Mouse (Mus musculus): Measurements from ENCODE around the gene Coro6. TPM values are rescaled to one million over a fixed set of nuclear protein-coding genes. Genes with fewer than 3 reads are reported as not detected.

Coro6 gene
- polyA plus RNA-seq, 1 experiment: not detected

DNA sequence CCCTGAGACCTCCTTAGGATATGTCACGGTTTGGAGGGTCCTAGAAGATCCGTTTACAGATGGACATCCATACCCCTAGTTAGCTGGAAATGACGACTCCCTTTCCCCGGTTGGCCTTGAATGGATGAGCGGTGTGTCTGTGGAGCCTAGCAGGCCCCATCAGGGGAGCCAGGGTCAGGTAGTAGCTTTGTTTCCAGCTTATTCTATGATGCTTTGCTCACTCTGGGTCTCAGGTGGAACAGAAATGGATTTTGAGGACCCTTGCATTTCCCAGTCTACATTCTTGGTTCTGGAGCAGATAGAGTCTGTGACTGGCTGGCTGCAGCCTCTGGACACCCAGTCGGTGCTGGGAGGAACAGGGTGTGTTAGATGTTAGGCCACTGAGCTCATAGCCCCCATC is 32.6 kb downstream of the Coro6 start:
- Histone ChIP-seq H3K4me3 (ENCODE audit: insufficient read depth, low read depth, low read length) (no peak overlapping the region), H3K27ac (ENCODE audit: insufficient read depth, low read depth, low read length) (no peak overlapping the region), H3K4me1 (ENCODE audit: control insufficient read depth, insufficient read depth, low read length) (peaks cover 52% of the 10 kb centered on the region)
- TF ChIP-seq POLR2A (IDR thresholded peaks at IDR 0.05; ENCODE audit: insufficient read depth, low read depth, low read length) (no peak), CTCF (IDR thresholded peaks at IDR 0.05; ENCODE audit: insufficient read depth, low read depth, low read length) (no peak)
- WGBS: 70% methylated on average over 6 of the region's 6 CpGs

DNA sequence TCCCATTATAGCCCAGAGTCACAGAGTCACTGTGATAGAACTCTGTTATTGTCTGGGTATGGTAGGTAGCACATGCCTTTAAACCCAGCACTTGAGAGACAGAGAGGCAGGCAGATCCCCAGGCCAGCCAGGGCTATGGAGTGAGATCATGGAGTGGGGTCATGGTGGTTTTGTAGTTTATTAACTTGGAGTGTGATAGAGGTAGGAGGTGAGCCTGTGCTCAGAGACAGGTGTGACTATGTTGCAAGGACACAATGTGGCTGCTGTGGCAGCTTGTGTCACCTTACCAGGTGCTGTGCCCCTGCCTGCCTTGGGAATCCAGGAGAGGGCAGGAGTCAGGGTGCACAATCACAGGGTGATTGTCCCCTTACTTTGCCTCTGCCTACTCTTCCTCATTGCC is 33.3 kb downstream of the Coro6 start:
- H3K4me3 ChIP-seq (ENCODE audit: insufficient read depth, low read depth, low read length): no peak overlapping the region
- peaks cover 52% of the 10 kb centered on the region for H3K4me1 ChIP-seq (ENCODE audit: control insufficient read depth, insufficient read depth, low read length)
- no peak overlapping the region for H3K27ac ChIP-seq (ENCODE audit: insufficient read depth, low read depth, low read length)
- TF ChIP-seq POLR2A (IDR thresholded peaks at IDR 0.05; ENCODE audit: insufficient read depth, low read depth, low read length) (no peak), CTCF (IDR thresholded peaks at IDR 0.05; ENCODE audit: insufficient read depth, low read depth, low read length) (no peak)

DNA sequence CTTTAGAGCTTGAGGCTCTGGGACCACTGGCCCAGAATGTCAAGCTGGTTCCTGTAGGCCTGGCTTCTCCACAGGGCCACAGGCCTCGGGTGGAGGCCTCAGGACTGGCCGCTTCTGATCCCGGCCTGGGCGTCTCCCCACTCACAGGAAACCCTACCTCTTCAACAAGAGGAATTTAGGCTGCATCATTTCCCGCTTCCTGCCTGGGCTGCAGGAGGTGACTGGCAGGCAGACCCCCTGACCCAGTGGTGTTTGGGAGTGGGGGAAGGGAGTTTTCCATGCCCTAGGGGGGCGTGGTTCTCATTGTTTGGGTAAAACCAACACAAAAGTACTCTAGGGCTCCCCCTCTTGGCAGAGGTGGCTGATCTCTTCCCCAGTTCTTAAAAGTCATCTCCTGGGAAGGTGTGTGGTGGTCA is 35.1 kb downstream of the Coro6 start:
- Histone ChIP-seq H3K27ac (ENCODE audit: insufficient read depth, low read depth, low read length) (peak overlapping the region; percentile 45), H3K4me1 (ENCODE audit: control insufficient read depth, insufficient read depth, low read length) (peaks cover 45% of the 10 kb centered on the region), H3K4me3 (ENCODE audit: insufficient read depth, low read depth, low read length) (no peak overlapping the region)
- no peak for TF ChIP-seq POLR2A (IDR thresholded peaks at IDR 0.05; ENCODE audit: insufficient read depth, low read depth, low read length)
- TF ChIP-seq CTCF (IDR thresholded peaks at IDR 0.05; ENCODE audit: insufficient read depth, low read depth, low read length): 0 out of 2 replicates have a peak, but pooled peaks have one; percentile 6
- WGBS: 55% methylated on average over 6 of the region's 6 CpGs

DNA sequence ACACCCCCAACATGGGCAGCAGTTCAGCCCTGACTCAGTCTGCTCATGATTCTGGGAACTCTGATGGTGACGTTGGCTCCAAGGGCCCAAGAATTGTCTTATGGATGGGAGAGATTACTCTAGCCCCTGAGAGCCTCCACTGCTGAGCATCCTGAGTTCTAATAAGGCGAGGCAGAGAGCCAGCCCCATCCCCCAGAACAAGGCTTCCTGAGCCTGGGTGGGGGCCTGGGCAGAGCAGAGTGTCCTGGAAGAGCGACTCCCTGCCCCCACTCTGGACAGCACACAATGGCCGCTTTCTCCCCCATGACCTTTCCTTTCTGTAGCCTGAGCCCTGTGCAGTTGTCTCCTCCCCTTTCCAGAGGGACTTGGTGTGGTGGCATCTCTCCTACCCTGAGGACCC is 35.6 kb downstream of the Coro6 start:
- Histone ChIP-seq H3K4me1 (ENCODE audit: control insufficient read depth, insufficient read depth, low read length) (peaks cover 45% of the 10 kb centered on the region), H3K27ac (ENCODE audit: insufficient read depth, low read depth, low read length) (peak overlapping the region; percentile 47), H3K4me3 (ENCODE audit: insufficient read depth, low read depth, low read length) (no peak overlapping the region)
- WGBS: 51% methylated on average over 4 of the region's 4 CpGs
- no peak for TF ChIP-seq POLR2A (IDR thresholded peaks at IDR 0.05; ENCODE audit: insufficient read depth, low read depth, low read length)
- TF ChIP-seq CTCF (IDR thresholded peaks at IDR 0.05; ENCODE audit: insufficient read depth, low read depth, low read length): no peak

DNA sequence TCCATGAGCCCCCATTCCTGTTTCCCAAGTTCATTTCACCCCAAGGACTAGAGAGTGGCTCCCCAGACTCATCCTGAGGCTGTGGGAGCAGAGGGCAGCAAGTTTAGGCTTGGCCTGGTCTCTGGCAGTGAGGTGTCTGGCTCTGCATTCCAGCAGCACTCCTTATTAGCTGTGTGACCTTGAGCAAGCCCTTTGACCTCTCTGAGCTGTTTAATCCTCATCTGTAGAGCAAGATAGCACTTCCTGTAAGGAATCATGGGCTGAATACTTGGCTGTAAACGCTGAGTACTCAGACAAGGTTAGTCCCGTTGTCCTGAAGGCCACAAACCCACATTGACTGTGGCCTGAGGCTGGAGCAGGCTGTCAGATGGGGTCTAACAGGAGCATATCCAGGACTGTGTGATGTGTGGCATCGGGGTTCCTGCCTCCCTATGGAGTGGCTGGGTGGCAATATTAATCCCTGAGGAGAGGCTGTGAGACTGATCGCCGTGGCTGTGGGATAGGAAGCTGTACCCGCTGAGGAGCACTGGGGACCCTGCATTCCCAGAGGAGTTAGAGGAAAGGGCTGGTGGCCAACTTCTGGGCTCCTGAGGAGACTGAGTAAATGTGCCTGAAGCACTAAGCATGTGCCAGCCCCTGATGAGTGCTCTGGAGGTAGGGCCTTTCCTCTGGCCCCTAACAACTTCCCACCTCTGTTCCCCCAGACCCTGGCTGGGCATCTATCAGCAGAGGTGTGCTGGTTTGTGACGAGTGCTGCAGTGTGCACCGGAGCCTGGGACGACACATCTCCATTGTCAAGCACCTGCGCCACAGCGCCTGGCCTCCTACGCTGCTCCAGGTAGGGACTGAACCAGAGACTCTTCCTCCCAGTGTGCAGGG is 36.3 kb downstream of the Coro6 start:
- H3K4me3 ChIP-seq (ENCODE audit: insufficient read depth, low read depth, low read length): no peak overlapping the region
- TF ChIP-seq CTCF (IDR thresholded peaks at IDR 0.05; ENCODE audit: insufficient read depth, low read depth, low read length) (no peak), POLR2A (IDR thresholded peaks at IDR 0.05; ENCODE audit: insufficient read depth, low read depth, low read length) (no peak)
- peaks cover 47% of the 10 kb centered on the region for H3K4me1 ChIP-seq (ENCODE audit: control insufficient read depth, insufficient read depth, low read length)
- peak overlapping the region; percentile 47 for H3K27ac ChIP-seq (ENCODE audit: insufficient read depth, low read depth, low read length)
- 71% methylated on average over 12 of the region's 12 CpGs for WGBS

DNA sequence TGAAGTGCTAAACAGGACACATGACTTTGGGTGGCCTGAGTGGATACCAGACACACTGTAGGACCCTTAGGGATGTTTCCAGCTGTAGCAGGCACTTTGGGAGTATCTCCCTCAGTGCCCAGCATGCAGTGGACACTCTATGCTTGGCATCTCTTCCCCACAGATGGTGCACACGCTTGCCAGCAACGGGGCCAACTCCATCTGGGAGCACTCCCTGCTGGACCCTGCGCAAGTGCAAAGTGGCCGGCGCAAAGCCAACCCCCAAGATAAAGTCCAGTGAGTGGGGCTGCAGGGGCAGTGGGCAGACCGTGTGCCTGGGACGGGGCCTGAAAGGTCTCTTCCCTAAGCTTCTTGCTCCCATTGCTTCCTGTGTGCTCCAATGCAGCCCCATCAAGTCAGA is 37.1 kb downstream of the Coro6 start:
- H3K27ac ChIP-seq (ENCODE audit: insufficient read depth, low read depth, low read length): no peak overlapping the region
- TF ChIP-seq CTCF (IDR thresholded peaks at IDR 0.05; ENCODE audit: insufficient read depth, low read depth, low read length): no peak
- H3K4me3 ChIP-seq (ENCODE audit: insufficient read depth, low read depth, low read length): no peak overlapping the region
- peaks cover 48% of the 10 kb centered on the region for H3K4me1 ChIP-seq (ENCODE audit: control insufficient read depth, insufficient read depth, low read length)
- WGBS: 74% methylated on average over 7 of the region's 7 CpGs

DNA sequence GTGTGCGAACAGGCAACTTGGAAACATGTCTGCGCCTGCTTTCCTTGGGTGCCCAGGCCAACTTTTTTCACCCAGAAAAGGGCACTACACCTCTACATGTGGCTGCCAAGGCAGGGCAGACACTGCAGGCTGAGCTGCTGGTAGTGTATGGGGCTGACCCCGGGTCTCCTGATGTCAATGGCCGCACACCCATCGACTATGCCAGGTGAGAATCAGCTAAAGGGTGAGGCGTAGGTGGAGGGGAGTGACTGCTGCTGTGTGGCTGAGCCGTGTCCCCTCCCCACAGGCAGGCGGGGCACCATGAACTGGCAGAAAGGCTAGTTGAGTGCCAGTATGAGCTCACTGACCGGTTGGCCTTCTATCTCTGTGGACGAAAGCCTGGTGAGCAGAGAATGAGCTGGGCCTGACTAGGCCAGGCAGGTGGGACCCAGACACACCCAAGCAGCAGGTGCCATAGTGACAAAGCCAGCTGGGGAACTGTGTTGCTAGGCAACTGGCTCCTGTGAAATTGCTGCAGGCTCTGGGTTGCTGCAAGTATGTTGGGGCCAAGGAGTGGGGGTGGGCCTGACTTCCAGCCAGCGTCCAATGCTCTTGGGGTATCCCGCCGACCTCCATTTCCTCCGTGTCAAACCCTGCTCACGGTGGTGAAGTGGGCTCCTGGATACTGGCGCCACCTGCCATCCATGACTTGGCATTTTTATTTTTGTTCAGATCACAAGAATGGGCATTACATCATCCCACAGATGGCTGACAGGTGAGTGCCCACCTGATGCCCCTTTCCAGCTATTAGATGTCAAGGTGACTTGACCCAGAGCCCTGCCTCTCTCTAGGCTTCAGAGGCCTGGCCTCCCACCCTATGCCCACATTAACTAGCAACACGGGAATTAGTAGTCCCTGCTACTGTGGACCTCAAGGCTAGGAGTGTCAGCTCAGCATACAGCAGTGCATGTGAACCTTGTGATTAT is 38.4 kb downstream of the Coro6 start:
- Histone ChIP-seq H3K4me3 (ENCODE audit: insufficient read depth, low read depth, low read length) (no peak overlapping the region), H3K27ac (ENCODE audit: insufficient read depth, low read depth, low read length) (no peak overlapping the region), H3K4me1 (ENCODE audit: control insufficient read depth, insufficient read depth, low read length) (peaks cover 41% of the 10 kb centered on the region)
- no peak for TF ChIP-seq POLR2A (IDR thresholded peaks at IDR 0.05; ENCODE audit: insufficient read depth, low read depth, low read length)
- TF ChIP-seq CTCF (IDR thresholded peaks at IDR 0.05; ENCODE audit: insufficient read depth, low read depth, low read length): peak; percentile 15; the same call in 1 of the 2 replicates
- 60% methylated on average over 17 of the region's 17 CpGs for WGBS

DNA sequence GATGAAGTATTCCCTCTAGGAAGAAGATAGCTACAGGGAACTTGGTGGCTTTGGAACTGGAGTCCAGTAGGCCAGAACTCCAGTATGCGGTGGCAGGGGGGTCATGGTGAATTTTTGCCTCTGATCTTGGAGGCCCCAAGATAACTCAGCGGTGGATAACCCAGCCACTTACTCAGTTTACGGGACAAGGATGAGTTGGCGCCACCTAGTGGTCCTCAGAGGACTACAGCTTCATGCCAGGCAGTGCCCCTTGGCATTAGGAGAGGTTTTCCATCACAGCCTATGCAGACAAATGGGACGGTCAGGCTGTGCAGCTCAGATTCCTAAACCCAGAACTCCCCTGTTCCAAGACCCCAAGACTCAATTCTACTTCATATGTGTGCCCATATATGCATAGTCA is 39.2 kb downstream of the Coro6 start:
- Histone ChIP-seq H3K4me1 (ENCODE audit: control insufficient read depth, insufficient read depth, low read length) (peaks cover 38% of the 10 kb centered on the region), H3K4me3 (ENCODE audit: insufficient read depth, low read depth, low read length) (no peak overlapping the region), H3K27ac (ENCODE audit: insufficient read depth, low read depth, low read length) (no peak overlapping the region)
- 8% methylated on average over 5 of the region's 5 CpGs for WGBS
- no peak for TF ChIP-seq POLR2A (IDR thresholded peaks at IDR 0.05; ENCODE audit: insufficient read depth, low read depth, low read length)
- peak; percentile 79 for TF ChIP-seq CTCF (IDR thresholded peaks at IDR 0.05; ENCODE audit: insufficient read depth, low read depth, low read length)

DNA sequence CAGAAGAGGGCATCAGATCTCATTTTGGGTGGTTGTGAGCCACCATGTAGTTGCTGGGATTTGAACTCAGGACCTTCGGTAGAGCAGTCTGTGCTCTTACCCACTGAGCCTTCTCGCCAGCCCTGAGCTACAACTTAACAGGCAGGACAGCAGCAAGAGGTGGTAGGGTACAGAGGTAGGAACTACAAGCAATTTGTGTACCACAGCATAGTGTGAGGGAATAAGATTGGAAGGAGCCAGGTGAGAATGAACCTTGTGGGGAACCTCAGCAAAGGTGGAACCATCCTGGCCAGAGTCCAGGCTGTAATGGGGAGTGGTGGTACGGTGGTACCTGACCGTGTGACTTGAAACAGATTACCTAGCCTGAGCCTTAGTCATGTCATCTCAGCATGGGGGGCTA is 39.8 kb downstream of the Coro6 start:
- Histone ChIP-seq H3K27ac (ENCODE audit: insufficient read depth, low read depth, low read length) (no peak overlapping the region), H3K4me1 (ENCODE audit: control insufficient read depth, insufficient read depth, low read length) (peaks cover 35% of the 10 kb centered on the region), H3K4me3 (ENCODE audit: insufficient read depth, low read depth, low read length) (no peak overlapping the region)
- WGBS: 95% methylated on average over 4 of the region's 4 CpGs
- TF ChIP-seq POLR2A (IDR thresholded peaks at IDR 0.05; ENCODE audit: insufficient read depth, low read depth, low read length) (no peak), CTCF (IDR thresholded peaks at IDR 0.05; ENCODE audit: insufficient read depth, low read depth, low read length) (no peak)
